Mouse (Mus musculus) testis, adult 2 months (tissue): Measurements from ENCODE around the gene Sufu. TPM values are rescaled to one million over a fixed set of nuclear protein-coding genes. Genes with fewer than 3 reads are reported as not detected.

Experiments
- H3K27ac ChIP-seq: fragments of 200-500 bp; 2 replicates; pipeline ENCODE4 v1.5.1; 2012; ENCODE audit warnings: low read depth, low read length; ENCODE audit not compliant: control insufficient read depth, insufficient read depth
- H3K27me3 ChIP-seq: fragments of 200-500 bp; 2 replicates; pipeline ENCODE4 v1.6.1; 2012; ENCODE audit warnings: mild to moderate bottlenecking, low read length, moderate library complexity; ENCODE audit not compliant: control insufficient read depth, insufficient read depth
- H3K36me3 ChIP-seq: fragments of 200-500 bp; 2 replicates; pipeline ENCODE4 v1.6.1; 2012; ENCODE audit warnings: mild to moderate bottlenecking, low read length; ENCODE audit not compliant: control insufficient read depth, insufficient read depth
- H3K4me1 ChIP-seq: fragments of 200-500 bp; 2 replicates; pipeline ENCODE4 v1.6.1; 2012; ENCODE audit warnings: low read length; ENCODE audit not compliant: control insufficient read depth, insufficient read depth
- H3K4me3 ChIP-seq: fragments of 200-500 bp; 2 replicates; pipeline ENCODE4 v1.5.1; 2012; ENCODE audit warnings: low read depth, mild to moderate bottlenecking, low read length, moderate library complexity, mixed read lengths; ENCODE audit not compliant: control insufficient read depth
- CTCF ChIP-seq: fragments of 200-500 bp; IDR thresholded peaks from 2 replicates; pipeline ENCODE4 v1.5.1; 2012; ENCODE audit warnings: low read depth, mild to moderate bottlenecking, inconsistent platforms, low read length, moderate library complexity; ENCODE audit not compliant: control insufficient read depth, insufficient read depth, insufficient replicate concordance
- POLR2A ChIP-seq: fragments of 200-500 bp; IDR thresholded peaks from 2 replicates; pipeline ENCODE4 v1.6.1; 2012; ENCODE audit warnings: low read depth, mild to moderate bottlenecking, inconsistent platforms, low read length, moderate library complexity; ENCODE audit not compliant: control insufficient read depth
- polyA plus RNA-seq: library from polyadenylated mRNA; depleted of rRNA; stranded (reverse); fragments of >200 nt; gene quantifications from 2 replicates; pipeline ENCODE4 v1.2.3, GENCODE M21; 2012

The Sufu gene
- polyA plus RNA-seq, 1 experiment = 186 TPM

GRCm38 (mm10) chr19:46509736-46510135, 113.0 kb downstream of the Sufu start:
- Histone ChIP-seq H3K4me1 (peaks cover 6% of the 10 kb centered on the region), H3K4me3 (no peak overlapping the region), H3K36me3 (no peaks in the 10 kb centered on the region), H3K27me3 (no peaks in the 10 kb centered on the region), H3K27ac (no peak overlapping the region)
- TF ChIP-seq CTCF = no peak
- no peak for TF ChIP-seq POLR2A

- Histone ChIP-seq H3K36me3 (no peaks in the 10 kb centered on the region), H3K4me3 (no peak overlapping the region), H3K27ac (no peak overlapping the region), H3K27me3 (no peaks in the 10 kb centered on the region), H3K4me1 (peaks cover 12% of the 10 kb centered on the region)
- TF ChIP-seq CTCF (no peak), POLR2A (no peak)
Observed at GRCm38 (mm10) chr19:46510401-46510800, 113.7 kb downstream of the Sufu start.

GRCm38 (mm10) chr19:46510824-46511223, 114.1 kb downstream of the Sufu start:
- peaks cover 16% of the 10 kb centered on the region for H3K4me1 ChIP-seq
- TF ChIP-seq POLR2A (no peak), CTCF (peak; percentile 42; the same call in 1 of the 2 replicates)
- no peak overlapping the region for H3K27ac ChIP-seq
- H3K27me3 ChIP-seq = no peaks in the 10 kb centered on the region
- no peaks in the 10 kb centered on the region for H3K36me3 ChIP-seq
- no peak overlapping the region for H3K4me3 ChIP-seq

- Histone ChIP-seq H3K27ac (no peak overlapping the region), H3K4me3 (no peak overlapping the region), H3K36me3 (no peaks in the 10 kb centered on the region), H3K27me3 (no peaks in the 10 kb centered on the region), H3K4me1 (peaks cover 17% of the 10 kb centered on the region)
- TF ChIP-seq POLR2A (no peak), CTCF (no peak)
Observed at GRCm38 (mm10) chr19:46511263-46511662, 114.6 kb downstream of the Sufu start.

- TF ChIP-seq CTCF (no peak), POLR2A (no peak)
- no peak overlapping the region for H3K27ac ChIP-seq
- H3K36me3 ChIP-seq = no peaks in the 10 kb centered on the region
- no peaks in the 10 kb centered on the region for H3K27me3 ChIP-seq
- peak overlapping the region; percentile 88 for H3K4me3 ChIP-seq
- H3K4me1 ChIP-seq = peaks cover 25% of the 10 kb centered on the region
Observed at GRCm38 (mm10) chr19:46514387-46514786, 117.7 kb downstream of the Sufu start.

GRCm38 (mm10) chr19:46515287-46515821, 118.7 kb downstream of the Sufu start:
- Histone ChIP-seq H3K27me3 (no peaks in the 10 kb centered on the region), H3K36me3 (no peaks in the 10 kb centered on the region), H3K4me1 (peaks cover 23% of the 10 kb centered on the region), H3K27ac (peak overlapping the region; percentile 86), H3K4me3 (peak overlapping the region; percentile 88)
- TF ChIP-seq POLR2A = no peak; the same call in 1 of the 2 replicates
- no peak for TF ChIP-seq CTCF

- Histone ChIP-seq H3K4me1 (peaks cover 23% of the 10 kb centered on the region), H3K27me3 (no peaks in the 10 kb centered on the region), H3K4me3 (no peak overlapping the region), H3K36me3 (no peaks in the 10 kb centered on the region), H3K27ac (no peak overlapping the region)
- no peak for TF ChIP-seq CTCF
- TF ChIP-seq POLR2A = no peak
Observed at GRCm38 (mm10) chr19:46516667-46517528, 120.2 kb downstream of the Sufu start.
